Mouse (Mus musculus) liver, postnatal 0 days (tissue): ENCODE data around the gene Alpl. TPM values are rescaled to one million over a fixed set of nuclear protein-coding genes. Genes with fewer than 3 reads are reported as not detected.

Experiments
- ATAC-seq: fragments of 200-750 bp; cut with Nextera tagmentation; 2 replicates; pipeline ENCODE4 v1.8.0; 2017; ENCODE audit warnings: mild to moderate bottlenecking, moderate library complexity
- DNase-seq: peaks from one replicate; pipeline ENCODE4 v3.0.0-alpha.2; 2016
- H3K27ac ChIP-seq: fragments of 300-500 bp; sonication (generic); 2 replicates; pipeline ENCODE4 v1.5.1; 2014; ENCODE audit warnings: antibody characterized with exemption, moderate library complexity, mild to moderate bottlenecking, low read depth
- H3K27me3 ChIP-seq: fragments of 300-500 bp; sonication (generic); 2 replicates; pipeline ENCODE4 v1.6.1; 2014; ENCODE audit warnings: low read length, control low read depth, mixed read lengths; ENCODE audit not compliant: insufficient read depth
- H3K36me3 ChIP-seq: fragments of 300-500 bp; sonication (generic); replicated peaks from 2 replicates; pipeline ENCODE4 v1.6.1; 2014; ENCODE audit warnings: mild to moderate bottlenecking, control low read depth, low read length, moderate library complexity, mixed read lengths; ENCODE audit not compliant: insufficient read depth
- H3K4me1 ChIP-seq: fragments of 300-500 bp; sonication (generic); 2 replicates; pipeline ENCODE4 v1.6.1; 2014; ENCODE audit warnings: antibody characterized with exemption, mild to moderate bottlenecking, control low read depth; ENCODE audit not compliant: insufficient read depth
- H3K4me2 ChIP-seq: fragments of 300-500 bp; sonication (generic); 2 replicates; pipeline ENCODE4 v1.6.1; 2014; ENCODE audit warnings: low read depth, mild to moderate bottlenecking, low read length, moderate library complexity, mixed read lengths
- H3K4me3 ChIP-seq: fragments of 300-500 bp; sonication (generic); 2 replicates; pipeline ENCODE4 v1.5.1; 2014; ENCODE audit warnings: low read depth, low read length
- H3K9ac ChIP-seq: fragments of 300-500 bp; sonication (generic); replicated peaks from 2 replicates; pipeline ENCODE4 v1.6.1; 2014; ENCODE audit warnings: mild to moderate bottlenecking, moderate library complexity
- H3K9me3 ChIP-seq: fragments of 300-500 bp; sonication (generic); 2 replicates; pipeline ENCODE4 v1.6.1; 2016; ENCODE audit warnings: mild to moderate bottlenecking, control low read depth, low read length, mixed read lengths
- CTCF ChIP-seq: sonication (generic); IDR thresholded peaks from 2 replicates; pipeline ENCODE4 v1.5.1; 2016; ENCODE audit warnings: antibody characterized with exemption, low read depth
- EP300 ChIP-seq: IDR thresholded peaks from 2 replicates; pipeline ENCODE4 v1.6.1; 2016; ENCODE audit warnings: antibody characterized with exemption, low read depth, mild to moderate bottlenecking
- WGBS: fragments of 180-500 bp; shearing (Covaris S2); extraction: QIAGEN DNeasy Blood & Tissue Kit; methylation state at CpG from one replicate; pipeline ENCODE4 v1.1.7; 2014; ENCODE audit not compliant: insufficient replicate concordance; 5-methylcytosine and 5-hydroxymethylcytosine counted together
- polyA plus RNA-seq: library from polyadenylated mRNA; unstranded; fragments of >200 nt; fragmentation: Nextera tagmentation; extraction: Ambion mirVana; gene quantifications from 2 replicates; pipeline ENCODE4 v1.2.1, GENCODE M21; 2015

The Alpl gene
- polyA plus RNA-seq, 1 experiment from 2014 or later, result 18.7 TPM

GRCm38 (mm10) chr4:137721563-137721962 lies 74.6 kb downstream of the Alpl start:
- no peak overlapping the region for H3K4me2 ChIP-seq
- no peak overlapping the region for H3K4me3 ChIP-seq
- no peak for DNase-seq
- no peak for ATAC-seq
- H3K36me3 ChIP-seq, result no peaks in the 10 kb centered on the region
- peaks cover 13% of the 10 kb centered on the region; the same call in 1 of the 2 replicates for H3K27me3 ChIP-seq
- TF ChIP-seq CTCF (no peak), EP300 (no peak)
- H3K4me1 ChIP-seq, result no peaks in the 10 kb centered on the region
- no peak overlapping the region for H3K9ac ChIP-seq
- no peaks in the 10 kb centered on the region for H3K9me3 ChIP-seq
- WGBS, result 83% methylated on average over 15 of the region's 15 CpGs
- H3K27ac ChIP-seq, result no peak overlapping the region

- Histone ChIP-seq H3K9ac (no peak overlapping the region), H3K4me2 (no peak overlapping the region), H3K4me3 (no peak overlapping the region), H3K27ac (no peak overlapping the region), H3K4me1 (no peaks in the 10 kb centered on the region), H3K9me3 (no peaks in the 10 kb centered on the region), H3K27me3 (peaks cover 11% of the 10 kb centered on the region; the same call in 1 of the 2 replicates), H3K36me3 (no peaks in the 10 kb centered on the region)
- WGBS, result 34% methylated on average over 15 of the region's 15 CpGs
- TF ChIP-seq CTCF (no peak), EP300 (no peak)
- ATAC-seq (no peak), DNase-seq (no peak)
Observed at GRCm38 (mm10) chr4:137719378-137720077, 76.7 kb downstream of the Alpl start.

GRCm38 (mm10) chr4:137717671-137718070 lies 78.5 kb downstream of the Alpl start:
- TF ChIP-seq CTCF (no peak), EP300 (no peak)
- Histone ChIP-seq H3K27me3 (0 out of 2 replicates have a peak, but pooled peaks cover 3% of the 10 kb centered on the region), H3K27ac (no peak overlapping the region), H3K36me3 (no peaks in the 10 kb centered on the region), H3K9me3 (no peaks in the 10 kb centered on the region), H3K4me2 (no peak overlapping the region), H3K4me1 (no peaks in the 10 kb centered on the region), H3K9ac (no peak overlapping the region), H3K4me3 (no peak overlapping the region)
- ATAC-seq, result no peak
- WGBS, result 75% methylated on average over 15 of the region's 15 CpGs
- no peak for DNase-seq

- H3K27ac ChIP-seq, result no peak overlapping the region
- DNase-seq (no peak), ATAC-seq (no peak)
- 0 out of 2 replicates have a peak, but pooled peaks cover 3% of the 10 kb centered on the region for H3K27me3 ChIP-seq
- H3K4me2 ChIP-seq, result no peak overlapping the region
- H3K36me3 ChIP-seq, result no peaks in the 10 kb centered on the region
- H3K9ac ChIP-seq, result no peak overlapping the region
- 69% methylated on average over 7 of the region's 7 CpGs for WGBS
- no peaks in the 10 kb centered on the region for H3K9me3 ChIP-seq
- no peak overlapping the region for H3K4me3 ChIP-seq
- no peaks in the 10 kb centered on the region for H3K4me1 ChIP-seq
- no peak for TF ChIP-seq EP300
- no peak for TF ChIP-seq CTCF
Observed at GRCm38 (mm10) chr4:137717005-137717404, 79.2 kb downstream of the Alpl start.

- DNase-seq (no peak), ATAC-seq (no peak)
- Histone ChIP-seq H3K36me3 (no peaks in the 10 kb centered on the region), H3K4me2 (no peak overlapping the region), H3K9ac (no peak overlapping the region), H3K27me3 (0 out of 2 replicates have a peak, but pooled peaks cover 3% of the 10 kb centered on the region), H3K4me3 (no peak overlapping the region), H3K4me1 (no peaks in the 10 kb centered on the region), H3K27ac (no peak overlapping the region), H3K9me3 (no peaks in the 10 kb centered on the region)
- 35% methylated on average over 8 of the region's 8 CpGs for WGBS
- no peak for TF ChIP-seq EP300
- TF ChIP-seq CTCF, result peak; percentile 61
Observed at GRCm38 (mm10) chr4:137714020-137714624, 82.1 kb downstream of the Alpl start.

GRCm38 (mm10) chr4:137712963-137713362 lies 83.2 kb downstream of the Alpl start:
- Histone ChIP-seq H3K27me3 (0 out of 2 replicates have a peak, but pooled peaks cover 1% of the 10 kb centered on the region), H3K4me3 (no peak overlapping the region), H3K4me2 (no peak overlapping the region), H3K36me3 (no peaks in the 10 kb centered on the region), H3K9ac (no peak overlapping the region), H3K27ac (no peak overlapping the region), H3K4me1 (no peaks in the 10 kb centered on the region; the same call in 1 of the 2 replicates), H3K9me3 (no peaks in the 10 kb centered on the region)
- ATAC-seq (peak; percentile 14; the same call in 1 of the 2 replicates), DNase-seq (no peak)
- 35% methylated on average over 13 of the region's 13 CpGs for WGBS
- TF ChIP-seq EP300 (no peak), CTCF (no peak)
